Comparison of ENCODE assay signal across 8 mouse cellular contexts in the genomic region with DNA sequence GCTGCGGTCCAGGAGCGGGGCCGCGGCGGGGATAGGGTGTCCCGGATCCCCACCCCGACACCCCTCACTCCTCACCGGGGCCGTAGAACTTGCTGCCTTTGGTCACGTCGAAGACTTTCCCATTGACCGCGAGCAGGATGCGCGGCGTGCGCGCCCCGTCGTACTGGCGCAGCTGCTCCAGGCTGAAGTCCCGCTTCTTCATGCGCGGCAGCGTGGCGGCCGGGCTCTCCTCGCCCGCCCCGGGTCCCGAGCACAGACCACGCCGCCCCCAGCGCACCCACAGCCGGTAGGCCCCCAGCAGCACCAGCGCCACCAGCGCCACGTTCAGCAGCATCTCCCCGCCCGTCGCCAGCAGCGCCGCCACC. TPM values are rescaled to one million over a fixed set of nuclear protein-coding genes. Genes with fewer than 3 reads are reported as not detected.
DNase-seq lines count a peak whose midpoint lies in the region; ATAC-seq and TF ChIP-seq lines count a peak whose summit lies in the region.

No protein-coding gene starts in this region.

- DNase-seq in heart, postnatal 14 days: no peak
- no peak for DNase-seq in MEL (ENCODE audit: low read depth, low spot score)
- no peak for DNase-seq in forebrain, postnatal 0 days
- no peak for DNase-seq in liver, postnatal 0 days
- DNase-seq in adrenal gland, postnatal 25 days: no peak
- no peak for DNase-seq in layer of hippocampus, adult 8-10 months (ENCODE audit: low spot score in 2 of 2)
- no peak for DNase-seq in cerebellum, adult 11-12 months

- H3K4me2 ChIP-seq in heart, embryonic 15.5 days: peak overlapping the region; percentile 82
- H3K4me2 ChIP-seq in forebrain, postnatal 0 days (ENCODE audit: low read depth): peak overlapping the region; percentile 73
- H3K4me2 ChIP-seq in liver, postnatal 0 days (ENCODE audit: low read depth, low read length): peak overlapping the region; percentile 93

- WGBS in heart, embryonic 15.5 days: 1% methylated on average over 40 of the region's 43 CpGs
- 4% methylated on average over 37 of the region's 43 CpGs for WGBS in forebrain, postnatal 0 days
- 2% methylated on average over 40 of the region's 43 CpGs for WGBS in liver, postnatal 0 days (ENCODE audit: insufficient replicate concordance)

- intact Hi-C loops in heart, postnatal 14 days (cut with DNase I): loop anchor here (5.0 kb wide), 1 partner anchor 515 kb away; no protein-coding TSS in a partner anchor

- H3K9ac ChIP-seq in heart, embryonic 15.5 days: peak overlapping the region; percentile 86
- H3K9ac ChIP-seq in MEL (ENCODE audit: control insufficient read depth, low read depth, low read length, poor library complexity, severe bottlenecking): peak overlapping the region; percentile 92
- peak overlapping the region; percentile 72 for H3K9ac ChIP-seq in forebrain, postnatal 0 days
- H3K9ac ChIP-seq in liver, postnatal 0 days (replicated peaks): peak overlapping the region; percentile 75

- no peak for TF ChIP-seq EP300 in MEL (IDR thresholded peaks at IDR 0.05; ENCODE audit: low read depth in 1 of 2, low read length in 2 of 2)
- no peak for TF ChIP-seq EP300 in liver, postnatal 0 days (IDR thresholded peaks at IDR 0.05; ENCODE audit: low read depth)

- TF ChIP-seq POLR2A in MEL (IDR thresholded peaks at IDR 0.05; ENCODE audit: control insufficient read depth in 1 of 2, insufficient read depth in 1 of 2, low read depth in 1 of 2, low read length in 2 of 2, poor library complexity in 1 of 2): no peak

- peaks cover 31% of the 10 kb centered on the region for H3K79me2 ChIP-seq in MEL (ENCODE audit: control insufficient read depth, insufficient read depth, low read length, poor library complexity)

- no peaks in the 10 kb centered on the region for H3K9me3 ChIP-seq in heart, embryonic 15.5 days (replicated peaks)
- no peaks in the 10 kb centered on the region for H3K9me3 ChIP-seq in MEL (replicated peaks; ENCODE audit: insufficient read depth, low read length)
- no peaks in the 10 kb centered on the region for H3K9me3 ChIP-seq in forebrain, postnatal 0 days (ENCODE audit: low read length)
- H3K9me3 ChIP-seq in liver, postnatal 0 days (ENCODE audit: low read length): no peaks in the 10 kb centered on the region

- peaks cover 24% of the 10 kb centered on the region for H3K4me1 ChIP-seq in heart, embryonic 15.5 days (replicated peaks)
- peaks cover 0 to 11% of the 10 kb centered on the region in 2 experiments; a peak in 3 of 4 replicates for H3K4me1 ChIP-seq in MEL (ENCODE audit: control insufficient read depth in 1 of 2, insufficient read depth in 2 of 2, low read length in 2 of 2)
- peaks cover 12% of the 10 kb centered on the region; the same call in 1 of the 2 replicates for H3K4me1 ChIP-seq in forebrain, postnatal 0 days (ENCODE audit: insufficient read depth)
- peaks cover 20% of the 10 kb centered on the region for H3K4me1 ChIP-seq in liver, postnatal 0 days (ENCODE audit: insufficient read depth)

- H3K27ac ChIP-seq in heart, embryonic 15.5 days: peak overlapping the region; percentile 91
- H3K27ac ChIP-seq in MEL (ENCODE audit: control insufficient read depth, low read depth, low read length): peak overlapping the region; percentile 62
- H3K27ac ChIP-seq in forebrain, postnatal 0 days (ENCODE audit: low read depth, low read length): peak overlapping the region; percentile 96
- H3K27ac ChIP-seq in liver, postnatal 0 days (ENCODE audit: low read depth): peak overlapping the region; percentile 90

- no peaks in the 10 kb centered on the region for H3K27me3 ChIP-seq in heart, embryonic 15.5 days
- no peaks in the 10 kb centered on the region for H3K27me3 ChIP-seq in MEL (ENCODE audit: control insufficient read depth in 1 of 2, insufficient read depth in 2 of 2, low read length in 2 of 2)
- H3K27me3 ChIP-seq in forebrain, postnatal 0 days (ENCODE audit: insufficient read depth, low read length): no peaks in the 10 kb centered on the region
- no peaks in the 10 kb centered on the region for H3K27me3 ChIP-seq in liver, postnatal 0 days (ENCODE audit: insufficient read depth, low read length)

- ATAC-seq in heart, embryonic 15.5 days (replicated peaks; ENCODE audit: insufficient number of reproducible peaks, insufficient read depth, low FRiP score, low read depth): peak; percentile 16
- ATAC-seq in forebrain, postnatal 0 days: peak; percentile 51
- ATAC-seq in liver, postnatal 0 days: peak; percentile 2

- no peak for TF ChIP-seq RAD21 in MEL (IDR thresholded peaks at IDR 0.05; ENCODE audit: low read depth, low read length)

- no peaks in the 10 kb centered on the region for H3K36me3 ChIP-seq in heart, embryonic 15.5 days
- H3K36me3 ChIP-seq in MEL (ENCODE audit: control insufficient read depth in 1 of 2, insufficient read depth in 2 of 2, low read length in 2 of 2): peaks cover 0 to 17% of the 10 kb centered on the region in 2 experiments; a peak in 2 of 4 replicates
- no peaks in the 10 kb centered on the region for H3K36me3 ChIP-seq in forebrain, postnatal 0 days (ENCODE audit: insufficient read depth)
- H3K36me3 ChIP-seq in liver, postnatal 0 days (replicated peaks; ENCODE audit: insufficient read depth, low read length): no peaks in the 10 kb centered on the region

- no peak for TF ChIP-seq CTCF in MEL (IDR thresholded peaks at IDR 0.05 in 2 of 3, conservative IDR thresholded peaks at IDR 0.05 in 1 of 3; ENCODE audit: control insufficient read depth in 1 of 3, insufficient read depth in 1 of 3, low read depth in 2 of 3, low read length in 3 of 3, poor library complexity in 1 of 3, severe bottlenecking in 1 of 3)
- no peak for TF ChIP-seq CTCF in forebrain, postnatal 0 days (IDR thresholded peaks at IDR 0.05; ENCODE audit: low read depth)
- no peak for TF ChIP-seq CTCF in liver, postnatal 0 days (IDR thresholded peaks at IDR 0.05; ENCODE audit: low read depth)

- peak overlapping the region; percentile 76 for H3K4me3 ChIP-seq in heart, embryonic 15.5 days
- peak overlapping the region; percentile 94 for H3K4me3 ChIP-seq in MEL (ENCODE audit: control insufficient read depth in 1 of 2, insufficient read depth in 1 of 2, low read depth in 2 of 2, low read length in 2 of 2)
- H3K4me3 ChIP-seq in forebrain, postnatal 0 days (ENCODE audit: low read depth, low read length): peak overlapping the region; percentile 81
- H3K4me3 ChIP-seq in liver, postnatal 0 days (ENCODE audit: low read depth, low read length): peak overlapping the region; percentile 91

TF ChIP-seq in MEL, 35 proteins besides CTCF, POLR2A, EP300 and RAD21:
- TF ChIP-seq USF2 (IDR thresholded peaks at IDR 0.05; ENCODE audit: borderline replicate concordance in 1 of 2, insufficient read depth in 1 of 2, low read depth in 1 of 2, low read length in 2 of 2) (no peak), MYB (IDR thresholded peaks at IDR 0.05; ENCODE audit: low read depth, low read length) (no peak), GABPA (IDR thresholded peaks at IDR 0.05; ENCODE audit: low read depth, low read length) (no peak), MAX (IDR thresholded peaks at IDR 0.05; ENCODE audit: low read length) (peak; percentile 16; the same call in 1 of the 2 replicates), UBTF (IDR thresholded peaks at IDR 0.05; ENCODE audit: borderline replicate concordance, insufficient read depth, low read depth, low read length) (peak; percentile 46; the same call in 1 of the 2 replicates), ZMIZ1 (IDR thresholded peaks at IDR 0.05; ENCODE audit: low read depth, low read length) (no peak)

RNA-seq across cellular contexts. Expression of gene Pgrmc2, which starts 0.3 kb away (rescaled TPM):
- polyA plus RNA-seq in heart, embryonic 15.5 days (2015; fragmentation: Nextera tagmentation; extraction: Ambion mirVana): 44.9 and 45.2 TPM in 2 replicates
- total RNA-seq in heart, postnatal 14 days (2021): 10 to 100 TPM; 28.2 to 31.5 TPM
- total RNA-seq in MEL (2012; rRNA removed): 23.2 and 23.8 TPM in 2 replicates
- polyA plus RNA-seq in MEL (2012; ENCODE audit: insufficient read depth in 1 of 2, insufficient read length in 2 of 2, low read depth in 1 of 2, low replicate concordance in 2 of 2, missing spikeins in 1 of 2): 10 to 100 TPM in 1 of 2 experiments, not detected in 1; 52.8 TPM
- 36.6 and 39.1 TPM in 2 replicates for total RNA-seq in forebrain, postnatal 0 days (2014; rRNA removed)
- 25.2 and 30.3 TPM in 2 replicates for polyA plus RNA-seq in forebrain, postnatal 0 days (2015; fragmentation: Nextera tagmentation; extraction: Ambion mirVana)
- 17.1 and 18.6 TPM in 2 replicates for polyA plus RNA-seq in liver, postnatal 0 days (2015; fragmentation: Nextera tagmentation; extraction: Ambion mirVana)
- total RNA-seq in adrenal gland, postnatal 25 days (2021): 49.0 and 55.4 TPM in 2 replicates
- 10 to 100 TPM; 53.6 to 63.9 (median 59.0) TPM for total RNA-seq in layer of hippocampus, adult 8-10 months (2022)
